Mouse (Mus musculus) small intestine, adult 2 months (tissue): Measurements from ENCODE around the gene Gm17455. TPM values are rescaled to one million over a fixed set of nuclear protein-coding genes. Genes with fewer than 3 reads are reported as not detected.

Experiments used
- H3K27ac ChIP-seq: fragments of 200-500 bp; 2 replicates; pipeline ENCODE4 v1.5.1; 2012; ENCODE audit warnings: low read depth, low read length, control low read depth, inconsistent platforms; ENCODE audit not compliant: insufficient read depth
- H3K27me3 ChIP-seq: fragments of 200-500 bp; 2 replicates; pipeline ENCODE4 v1.6.1; 2012; ENCODE audit warnings: mild to moderate bottlenecking, moderate library complexity, low read length, inconsistent platforms; ENCODE audit not compliant: control insufficient read depth, insufficient read depth
- H3K36me3 ChIP-seq: fragments of 200-500 bp; 2 replicates; pipeline ENCODE4 v1.6.1; 2012; ENCODE audit warnings: mild to moderate bottlenecking, low read length, control low read depth, inconsistent platforms; ENCODE audit not compliant: control insufficient read depth, insufficient read depth
- H3K4me1 ChIP-seq: fragments of 200-500 bp; 2 replicates; pipeline ENCODE4 v1.6.1; 2012; ENCODE audit warnings: low read length, inconsistent platforms, mixed read lengths; ENCODE audit not compliant: control insufficient read depth, insufficient read depth, insufficient read length
- H3K4me3 ChIP-seq: fragments of 200-500 bp; 2 replicates; pipeline ENCODE4 v1.5.1; 2012; ENCODE audit warnings: low read depth, mild to moderate bottlenecking, control low read depth, inconsistent platforms, low read length, moderate library complexity
- CTCF ChIP-seq: fragments of 200-500 bp; IDR thresholded peaks from 2 replicates; pipeline ENCODE4 v1.5.1; 2012; ENCODE audit warnings: low read depth, mild to moderate bottlenecking, control low read depth, inconsistent platforms, low read length, moderate library complexity, mixed read lengths; ENCODE audit not compliant: insufficient replicate concordance, insufficient read length; ENCODE audit errors: extremely low read depth
- POLR2A ChIP-seq: fragments of 200-500 bp; IDR thresholded peaks from 2 replicates; pipeline ENCODE4 v1.6.1; 2012; ENCODE audit warnings: low read depth, mild to moderate bottlenecking, control low read depth, inconsistent platforms, low read length, moderate library complexity
- WGBS: fragments of 180-500 bp; shearing (Covaris S2); methylation state at CpG from one replicate; pipeline ENCODE4 v1.1.7; 2018; 5-methylcytosine and 5-hydroxymethylcytosine counted together
- polyA plus RNA-seq: library from polyadenylated mRNA; depleted of rRNA; stranded (reverse); fragments of >200 nt; gene quantifications from 2 replicates; pipeline ENCODE4 v1.2.3, GENCODE M21; 2012; rRNA removed

The Gm17455 gene
- 0.41 and 0.51 TPM in 2 replicates for polyA plus RNA-seq

DNA sequence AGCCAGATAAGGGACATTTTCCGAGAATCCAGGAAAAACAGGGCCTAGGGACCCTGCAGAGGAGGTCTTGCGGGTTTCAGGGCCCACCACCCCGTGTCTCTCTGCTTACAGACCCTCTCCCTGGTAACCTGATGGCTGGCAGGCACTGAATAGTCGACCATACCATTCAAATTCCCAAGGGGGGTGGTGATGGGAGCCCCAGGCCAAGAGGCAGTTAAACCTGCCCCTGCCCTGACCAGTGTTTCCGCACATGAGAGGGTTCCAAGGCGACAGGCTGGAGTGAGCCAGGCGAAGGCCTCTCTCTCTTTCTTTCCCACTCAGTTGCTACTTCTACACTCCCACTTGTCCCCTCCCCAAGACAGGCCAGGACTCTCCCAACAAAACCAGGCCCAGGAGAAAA, at the start of gene Gm17455:
TSS of gene Gm17455 (plus strand) at position 278 of the 400 bp plus-strand sequence.
- 65% methylated on average over 7 of the region's 7 CpGs for WGBS

DNA sequence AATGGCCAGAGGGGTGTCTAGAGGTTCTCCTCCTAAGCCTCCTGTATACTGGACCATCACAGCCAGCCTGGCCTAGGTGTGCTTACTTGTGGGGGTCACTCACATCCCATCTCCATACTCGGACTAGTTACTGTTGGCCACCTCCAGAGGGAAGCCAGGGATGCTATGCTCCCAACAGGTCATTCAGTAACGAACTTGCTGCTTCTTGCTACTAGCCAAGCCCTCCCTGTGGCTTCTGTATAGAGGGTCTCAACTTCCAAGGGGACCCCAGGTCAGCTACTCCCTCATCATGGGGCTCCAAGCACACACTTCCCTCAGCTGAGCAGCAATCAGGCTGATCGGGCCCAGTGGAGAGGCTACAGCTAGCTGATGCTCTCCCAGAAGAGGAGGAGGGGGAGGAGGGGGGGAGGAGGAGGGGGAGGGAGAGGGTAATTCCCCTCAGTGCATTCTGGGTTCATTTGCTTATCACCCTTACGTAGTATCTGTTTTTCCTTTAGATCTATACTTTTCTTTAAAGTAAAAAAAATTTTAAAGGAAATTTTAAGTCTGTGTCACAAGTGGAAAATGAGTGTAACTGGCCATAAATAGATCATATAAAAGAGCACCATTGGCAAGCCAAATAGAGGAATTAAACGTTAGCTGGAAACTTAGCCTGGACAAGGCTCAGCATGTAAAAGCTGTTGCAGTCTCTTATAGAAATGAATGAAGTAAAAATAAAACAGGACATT, 49.3 kb upstream of the Gm17455 start:
- no peaks in the 10 kb centered on the region for H3K27me3 ChIP-seq
- no peaks in the 10 kb centered on the region for H3K36me3 ChIP-seq
- H3K27ac ChIP-seq = peak overlapping the region; percentile 91
- H3K4me3 ChIP-seq = no peak overlapping the region
- no peak for TF ChIP-seq CTCF
- TF ChIP-seq POLR2A = no peak
- WGBS = 48% methylated on average over 5 of the region's 5 CpGs
- peaks cover 34% of the 10 kb centered on the region for H3K4me1 ChIP-seq

More for the DNA sequence above, at the start of gene Gm17455:
- H3K27me3 ChIP-seq = no peaks in the 10 kb centered on the region
- no peak within 1 kb of the TSS for H3K4me3 ChIP-seq
- H3K4me1 ChIP-seq = no peaks in the 10 kb centered on the region
- no peak within 1 kb of the TSS for H3K27ac ChIP-seq
- H3K36me3 ChIP-seq = no peaks in the 10 kb centered on the region
- no peak for TF ChIP-seq POLR2A
- no peak for TF ChIP-seq CTCF

DNA sequence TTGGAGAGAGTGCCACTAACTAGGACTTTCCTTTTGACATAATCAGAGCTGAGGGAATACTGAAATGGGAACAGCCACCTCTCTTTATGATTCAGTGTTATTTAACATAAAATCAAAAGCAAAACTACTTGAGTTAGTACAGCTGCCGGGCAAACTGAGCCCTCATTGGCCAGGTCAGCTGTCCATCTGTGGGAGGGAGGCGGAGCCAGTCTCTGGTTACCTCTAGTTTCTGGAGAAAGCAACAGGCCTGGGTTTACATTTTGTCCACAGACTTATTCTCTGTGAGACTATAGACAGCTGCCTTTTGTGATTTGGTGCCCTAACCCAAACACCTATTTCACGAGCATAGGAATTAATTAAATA, 48.7 kb upstream of the Gm17455 start:
- TF ChIP-seq CTCF (no peak), POLR2A (no peak)
- 3% methylated on average over 3 of the region's 3 CpGs for WGBS
- H3K27me3 ChIP-seq = no peaks in the 10 kb centered on the region
- peak overlapping the region; percentile 89 for H3K27ac ChIP-seq
- H3K4me3 ChIP-seq = no peak overlapping the region
- no peaks in the 10 kb centered on the region for H3K36me3 ChIP-seq
- peaks cover 36% of the 10 kb centered on the region for H3K4me1 ChIP-seq

DNA sequence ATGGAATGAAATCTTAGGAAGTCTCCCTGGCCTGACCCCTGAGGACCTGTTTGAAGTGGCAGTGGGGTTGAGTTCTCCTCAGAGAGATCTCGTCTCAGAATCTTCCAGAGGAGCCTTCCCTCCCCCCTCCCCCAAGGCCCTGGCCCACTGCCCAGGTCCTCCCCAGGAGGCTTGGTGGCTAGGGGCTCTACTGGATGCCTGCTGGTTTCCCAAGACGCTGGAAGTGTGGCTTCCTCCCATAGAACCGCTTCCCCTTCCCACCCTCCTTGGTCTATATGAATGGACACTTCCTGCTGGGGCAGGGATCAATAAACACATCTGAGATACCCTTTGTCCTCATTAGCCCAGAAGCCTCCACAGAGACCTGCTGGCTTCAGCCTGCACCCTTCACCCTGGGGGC, 48.3 kb upstream of the Gm17455 start:
- H3K27me3 ChIP-seq = no peaks in the 10 kb centered on the region
- H3K36me3 ChIP-seq = no peaks in the 10 kb centered on the region
- WGBS = 12% methylated on average over 3 of the region's 3 CpGs
- peak overlapping the region; percentile 89 for H3K27ac ChIP-seq
- peaks cover 35% of the 10 kb centered on the region for H3K4me1 ChIP-seq
- H3K4me3 ChIP-seq = peak overlapping the region; percentile 30; the same call in 1 of the 2 replicates
- no peak for TF ChIP-seq POLR2A
- TF ChIP-seq CTCF = no peak

DNA sequence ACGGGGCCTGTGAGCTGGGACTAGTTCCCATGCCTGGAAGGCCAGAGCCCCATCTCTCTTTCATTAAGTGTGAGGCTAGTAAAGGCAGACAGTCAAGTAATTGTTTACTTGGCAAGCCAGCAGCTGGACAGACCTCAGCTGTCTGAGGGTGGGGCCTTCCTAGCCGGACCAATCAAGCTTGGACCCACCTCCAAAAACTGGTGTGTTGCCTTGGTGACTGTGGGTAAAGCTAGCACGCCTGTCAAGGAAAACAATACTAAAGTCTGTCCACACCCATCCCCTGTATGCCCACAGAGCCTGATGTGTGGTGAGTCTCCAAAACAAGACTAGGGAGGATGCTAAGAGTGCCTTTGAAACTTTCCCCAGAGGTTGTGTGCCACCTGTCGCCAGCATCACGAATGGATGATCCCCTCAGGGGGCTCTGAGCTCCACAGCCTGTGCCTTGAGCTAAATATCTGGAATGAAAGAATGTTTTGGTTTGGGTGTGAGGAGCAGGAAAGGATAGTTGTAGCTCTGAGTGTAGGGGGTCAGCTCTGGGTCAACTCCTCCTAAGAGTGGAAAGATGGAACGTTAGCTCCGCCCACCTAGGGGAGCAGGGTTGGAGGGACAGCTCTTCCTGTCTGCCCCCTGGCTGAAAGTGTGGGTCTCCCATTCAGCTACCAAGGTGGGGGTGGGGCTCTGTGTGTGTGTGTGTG, 47.6 kb upstream of the Gm17455 start:
- TF ChIP-seq CTCF (no peak), POLR2A (no peak)
- WGBS = 20% methylated on average over 7 of the region's 7 CpGs
- H3K36me3 ChIP-seq = no peaks in the 10 kb centered on the region
- H3K27ac ChIP-seq = peak overlapping the region; percentile 89
- H3K27me3 ChIP-seq = no peaks in the 10 kb centered on the region
- H3K4me1 ChIP-seq = peaks cover 30% of the 10 kb centered on the region
- H3K4me3 ChIP-seq = no peak overlapping the region

DNA sequence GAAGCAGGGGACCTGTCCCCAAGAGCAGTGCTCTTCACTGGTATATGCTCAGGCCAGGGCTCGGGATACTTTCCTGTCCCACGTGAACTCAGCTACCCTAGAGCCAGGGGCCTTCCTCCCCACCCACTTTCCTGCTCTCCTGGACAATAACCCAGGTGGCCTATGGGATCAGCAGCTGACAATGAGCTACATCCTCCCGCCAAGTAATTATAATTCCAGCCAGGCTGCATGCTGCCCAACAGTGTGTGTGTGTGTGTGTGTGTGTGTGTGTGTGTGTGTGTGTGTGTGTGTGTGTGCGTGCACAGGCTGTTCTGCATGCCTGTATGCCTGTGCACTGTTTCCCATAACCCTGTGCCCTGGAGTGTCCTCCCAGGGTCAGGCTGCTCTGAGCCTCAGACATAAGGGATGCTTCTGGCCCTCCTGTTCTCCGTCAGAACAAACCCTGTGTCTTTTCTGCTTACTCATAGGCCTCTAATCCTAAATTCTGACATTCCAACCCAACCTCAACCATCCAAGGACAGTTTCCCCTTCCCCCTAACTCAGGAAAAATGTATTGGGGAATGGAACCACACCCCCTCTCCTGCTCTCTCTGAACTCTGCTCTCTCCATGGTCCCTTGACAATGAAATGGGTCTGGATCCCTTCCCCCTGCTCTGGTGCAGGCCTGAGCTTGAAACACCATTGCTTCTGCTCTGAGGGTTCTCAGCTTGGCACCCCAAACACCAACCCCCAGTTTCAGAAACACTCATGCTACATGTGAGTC, 46.1 kb upstream of the Gm17455 start:
- Histone ChIP-seq H3K4me3 (no peak overlapping the region), H3K27ac (0 out of 2 replicates have a peak overlapping the region, but pooled peaks have one; percentile 20), H3K36me3 (no peaks in the 10 kb centered on the region), H3K27me3 (no peaks in the 10 kb centered on the region), H3K4me1 (peaks cover 23% of the 10 kb centered on the region)
- TF ChIP-seq POLR2A (no peak), CTCF (no peak)
- 65% methylated on average over 5 of the region's 5 CpGs for WGBS

DNA sequence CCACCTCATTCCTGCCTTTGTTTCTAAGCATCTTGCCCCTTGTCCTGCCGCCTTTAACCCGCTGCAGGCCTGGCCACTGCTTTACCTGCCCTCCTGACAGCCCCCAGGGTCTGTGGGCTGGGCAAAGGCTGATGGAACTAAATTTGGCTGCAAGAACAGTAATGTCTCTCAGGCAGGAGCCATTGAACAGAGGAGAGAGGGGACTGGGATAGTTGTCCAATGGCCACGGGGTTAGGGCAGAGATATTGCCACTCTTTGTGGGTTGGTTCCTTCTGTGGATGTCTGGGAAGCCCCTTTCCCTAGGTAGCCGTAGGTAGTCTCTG, 45.6 kb upstream of the Gm17455 start:
- no peaks in the 10 kb centered on the region for H3K27me3 ChIP-seq

More for the DNA sequence above, 45.6 kb upstream of the Gm17455 start:
- peaks cover 23% of the 10 kb centered on the region for H3K4me1 ChIP-seq
- 94% methylated on average over 4 of the region's 4 CpGs for WGBS
- H3K4me3 ChIP-seq = no peak overlapping the region
- 0 out of 2 replicates have a peak, but pooled peaks cover 2% of the 10 kb centered on the region for H3K36me3 ChIP-seq
- TF ChIP-seq CTCF = no peak
- no peak overlapping the region for H3K27ac ChIP-seq
